Mouse (Mus musculus): Measurements from ENCODE around the gene Enkd1.

The Enkd1 gene

GRCm38 (mm10) chr8:105707498-105708403, at the start of gene Enkd1, which contains the start of gene 4933405L10Rik:
Enkd1 (minus strand) TSS chr8:105708210.
4933405L10Rik (plus strand) TSS chr8:105707655.
- DNase-seq (ENCODE audit: low read depth, low spot score) = peak; percentile 92

GRCm38 (mm10) chr8:105754688-105755087, 46.7 kb upstream of the Enkd1 start:
- DNase-seq (ENCODE audit: low read depth, low spot score) = no peak

- DNase-seq (ENCODE audit: low read depth, low spot score) = no peak
Observed at GRCm38 (mm10) chr8:105753916-105754315, 45.9 kb upstream of the Enkd1 start.

GRCm38 (mm10) chr8:105750606-105751005, 42.6 kb upstream of the Enkd1 start:
- DNase-seq (ENCODE audit: low read depth, low spot score) = peak; percentile 9

- DNase-seq (ENCODE audit: low read depth, low spot score) = no peak
Observed at GRCm38 (mm10) chr8:105743301-105743700, 35.3 kb upstream of the Enkd1 start.

- DNase-seq (ENCODE audit: low read depth, low spot score) = no peak
Observed at GRCm38 (mm10) chr8:105739216-105739615, 31.2 kb upstream of the Enkd1 start.

GRCm38 (mm10) chr8:105732186-105732585, 24.2 kb upstream of the Enkd1 start:
- no peak for DNase-seq (ENCODE audit: low read depth, low spot score)

GRCm38 (mm10) chr8:105727397-105728124, 19.6 kb upstream of the Enkd1 start:
- no peak for DNase-seq (ENCODE audit: low read depth, low spot score)

GRCm38 (mm10) chr8:105725726-105726125, 17.7 kb upstream of the Enkd1 start:
- DNase-seq (ENCODE audit: low read depth, low spot score) = no peak

GRCm38 (mm10) chr8:105722861-105723260, 14.9 kb upstream of the Enkd1 start:
- no peak for DNase-seq (ENCODE audit: low read depth, low spot score)

GRCm38 (mm10) chr8:105719637-105720036, 11.6 kb upstream of the Enkd1 start:
- no peak for DNase-seq (ENCODE audit: low read depth, low spot score)

GRCm38 (mm10) chr8:105716302-105716945, 8.4 kb upstream of the Enkd1 start:
- DNase-seq (ENCODE audit: low read depth, low spot score) = no peak

- DNase-seq (ENCODE audit: low read depth, low spot score) = no peak
Observed at GRCm38 (mm10) chr8:105715042-105715441, 7.0 kb upstream of the Enkd1 start.

GRCm38 (mm10) chr8:105714139-105714538, 6.1 kb upstream of the Enkd1 start:
- DNase-seq (ENCODE audit: low read depth, low spot score) = peak; percentile 85

- no peak for DNase-seq (ENCODE audit: low read depth, low spot score)
Observed at GRCm38 (mm10) chr8:105712286-105712685, 4.3 kb upstream of the Enkd1 start.

- DNase-seq (ENCODE audit: low read depth, low spot score) = no peak
Observed at GRCm38 (mm10) chr8:105709317-105709716, 1.3 kb upstream of the Enkd1 start.

- DNase-seq (ENCODE audit: low read depth, low spot score) = no peak
Observed at GRCm38 (mm10) chr8:105708675-105709074, 665 bp upstream of the Enkd1 start.

GRCm38 (mm10) chr8:105706426-105706825, 1.6 kb downstream of the Enkd1 start:
- DNase-seq (ENCODE audit: low read depth, low spot score) = no peak

GRCm38 (mm10) chr8:105704955-105705354, 3.1 kb downstream of the Enkd1 start:
- DNase-seq (ENCODE audit: low read depth, low spot score) = no peak

GRCm38 (mm10) chr8:105704146-105704812, 3.7 kb downstream of the Enkd1 start:
- no peak for DNase-seq (ENCODE audit: low read depth, low spot score)

- no peak for DNase-seq (ENCODE audit: low read depth, low spot score)
Observed at GRCm38 (mm10) chr8:105702731-105703415, 5.1 kb downstream of the Enkd1 start.
